In the genomic region with DNA sequence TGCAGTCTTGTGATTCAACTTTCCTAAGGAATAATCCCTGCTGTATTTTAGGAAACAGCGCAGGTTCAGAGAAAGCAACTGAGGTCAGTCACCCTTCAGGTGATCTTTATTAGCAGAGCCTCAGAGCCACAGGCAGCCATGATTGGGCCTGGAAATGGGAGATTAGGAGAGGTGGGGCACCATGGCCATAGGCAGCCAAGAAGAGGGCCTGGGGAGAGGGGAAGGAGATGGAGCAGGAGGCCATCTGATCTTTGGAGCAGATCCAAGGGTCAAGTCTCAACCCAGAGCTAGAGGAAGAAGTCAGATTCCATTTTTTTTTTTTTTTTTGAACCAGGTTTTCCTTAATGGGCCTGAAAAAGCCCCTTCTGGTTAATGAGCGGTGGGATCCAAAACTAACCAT, we compare ENCODE assay signal across 28 mouse cellular contexts. TPM values are rescaled to one million over a fixed set of nuclear protein-coding genes. Genes with fewer than 3 reads are reported as not detected.
DNase-seq lines count a peak whose midpoint lies in the region; ATAC-seq and TF ChIP-seq lines count a peak whose summit lies in the region.
"Had no signal": no experiment of that assay in that cellular context is flagged by ENCODE, and none has a peak within 500 bp of the region (broad histone marks: within the 10 kb centered on the region; RNA-seq: fewer than 3 reads in every experiment).

No protein-coding gene starts in this region.

- TF ChIP-seq CTCF in intestine, postnatal 0 days (IDR thresholded peaks at IDR 0.05; ENCODE audit: low read depth) = no peak

- no peak overlapping the region for H3K9ac ChIP-seq in intestine, embryonic 15.5 days
- H3K9ac ChIP-seq in intestine, postnatal 0 days (ENCODE audit: low read depth, low read length) = no peak overlapping the region
- no peak overlapping the region for H3K9ac ChIP-seq in liver, embryonic 12.5 days
- no peak overlapping the region for H3K9ac ChIP-seq in liver, embryonic 11.5 days (ENCODE audit: low read depth, low read length)
- H3K9ac ChIP-seq: embryonic facial prominence, embryonic 12.5 days; embryonic facial prominence, embryonic 15.5 days; forebrain, embryonic 15.5 days; hindbrain, embryonic 12.5 days; hindbrain, embryonic 15.5 days had no signal

- H3K27me3 ChIP-seq in intestine, embryonic 15.5 days (replicated peaks) = no peaks in the 10 kb centered on the region
- H3K27me3 ChIP-seq in intestine, postnatal 0 days (replicated peaks; ENCODE audit: control insufficient read depth, insufficient read depth, low read length) = no peaks in the 10 kb centered on the region
- no peaks in the 10 kb centered on the region for H3K27me3 ChIP-seq in liver, embryonic 12.5 days (replicated peaks)
- no peaks in the 10 kb centered on the region for H3K27me3 ChIP-seq in liver, embryonic 11.5 days (replicated peaks; ENCODE audit: control insufficient read depth, insufficient read depth, low read length)
- H3K27me3 ChIP-seq: CH12.LX; embryonic facial prominence, embryonic 12.5 days; embryonic facial prominence, embryonic 15.5 days; forebrain, embryonic 15.5 days; hindbrain, embryonic 12.5 days; hindbrain, embryonic 15.5 days; Patski had no signal

- WGBS in intestine, embryonic 15.5 days = 89% methylated on average over 2 of the region's 2 CpGs
- 82% methylated on average over 2 of the region's 2 CpGs for WGBS in intestine, postnatal 0 days
- WGBS in liver, embryonic 12.5 days (ENCODE audit: insufficient replicate concordance) = 77% methylated on average over 2 of the region's 2 CpGs
- WGBS in liver, embryonic 11.5 days = 91% methylated on average over 2 of the region's 2 CpGs

- H3K36me3 ChIP-seq in intestine, embryonic 15.5 days = no peaks in the 10 kb centered on the region
- no peaks in the 10 kb centered on the region for H3K36me3 ChIP-seq in intestine, postnatal 0 days (ENCODE audit: control insufficient read depth, insufficient read depth)
- H3K36me3 ChIP-seq in liver, embryonic 12.5 days = no peaks in the 10 kb centered on the region
- no peaks in the 10 kb centered on the region for H3K36me3 ChIP-seq in liver, embryonic 11.5 days (ENCODE audit: control insufficient read depth, insufficient read depth, low read length)
- H3K36me3 ChIP-seq: embryonic facial prominence, embryonic 12.5 days; embryonic facial prominence, embryonic 15.5 days; forebrain, embryonic 15.5 days; G1E; hindbrain, embryonic 12.5 days; hindbrain, embryonic 15.5 days had no signal

- no peaks in the 10 kb centered on the region for H3K4me1 ChIP-seq in intestine, embryonic 15.5 days (replicated peaks)
- H3K4me1 ChIP-seq in intestine, postnatal 0 days (replicated peaks; ENCODE audit: control insufficient read depth, insufficient read depth, low read length) = no peaks in the 10 kb centered on the region
- 0 out of 2 replicates have a peak, but pooled peaks cover 7% of the 10 kb centered on the region for H3K4me1 ChIP-seq in liver, embryonic 12.5 days
- no peaks in the 10 kb centered on the region for H3K4me1 ChIP-seq in liver, embryonic 11.5 days (replicated peaks; ENCODE audit: control insufficient read depth, insufficient read depth, low read length)
- H3K4me1 ChIP-seq: embryonic facial prominence, embryonic 12.5 days; embryonic facial prominence, embryonic 15.5 days; forebrain, embryonic 15.5 days; hindbrain, embryonic 12.5 days; hindbrain, embryonic 15.5 days had no signal

- peak; percentile 34; the same call in 1 of the 2 replicates for ATAC-seq in intestine, embryonic 15.5 days
- no peak for ATAC-seq in intestine, postnatal 0 days
- peak; percentile 48; the same call in 1 of the 2 replicates for ATAC-seq in liver, embryonic 12.5 days
- no peak for ATAC-seq in liver, embryonic 11.5 days (replicated peaks; ENCODE audit: low FRiP score)
- no peak for ATAC-seq in activated CD4-positive, CD25-positive, alpha-beta regulatory T cell, adult 4 months
- ATAC-seq: forebrain, embryonic 15.5 days; Patski had no signal

- no peak overlapping the region for H3K27ac ChIP-seq in intestine, embryonic 15.5 days
- no peak overlapping the region for H3K27ac ChIP-seq in intestine, postnatal 0 days (ENCODE audit: low read depth, low read length)
- H3K27ac ChIP-seq in liver, embryonic 12.5 days = no peak overlapping the region
- H3K27ac ChIP-seq in liver, embryonic 11.5 days (ENCODE audit: low read depth, low read length) = no peak overlapping the region
- H3K27ac ChIP-seq: embryonic facial prominence, embryonic 12.5 days; embryonic facial prominence, embryonic 15.5 days; forebrain, embryonic 15.5 days; hindbrain, embryonic 12.5 days; hindbrain, embryonic 15.5 days had no signal

- no peak overlapping the region for H3K4me3 ChIP-seq in intestine, embryonic 15.5 days (replicated peaks)
- no peak overlapping the region for H3K4me3 ChIP-seq in intestine, postnatal 0 days (ENCODE audit: low read depth, low read length)
- H3K4me3 ChIP-seq in liver, embryonic 12.5 days = no peak overlapping the region
- H3K4me3 ChIP-seq in liver, embryonic 11.5 days (ENCODE audit: low read depth, low read length) = no peak overlapping the region
- H3K4me3 ChIP-seq: embryonic facial prominence, embryonic 12.5 days; embryonic facial prominence, embryonic 15.5 days; forebrain, embryonic 15.5 days; hindbrain, embryonic 12.5 days; hindbrain, embryonic 15.5 days had no signal

- H3K4me2 ChIP-seq in intestine, embryonic 15.5 days (replicated peaks) = no peak overlapping the region
- no peak overlapping the region for H3K4me2 ChIP-seq in intestine, postnatal 0 days (replicated peaks; ENCODE audit: low read depth)
- H3K4me2 ChIP-seq in liver, embryonic 12.5 days = no peak overlapping the region
- no peak overlapping the region for H3K4me2 ChIP-seq in liver, embryonic 11.5 days
- H3K4me2 ChIP-seq: embryonic facial prominence, embryonic 12.5 days; embryonic facial prominence, embryonic 15.5 days; forebrain, embryonic 15.5 days; heart, embryonic 11.5 days; hindbrain, embryonic 12.5 days; hindbrain, embryonic 15.5 days had no signal

- no peaks in the 10 kb centered on the region for H3K9me3 ChIP-seq in intestine, embryonic 15.5 days
- no peaks in the 10 kb centered on the region for H3K9me3 ChIP-seq in intestine, postnatal 0 days (ENCODE audit: control insufficient read depth)
- no peaks in the 10 kb centered on the region for H3K9me3 ChIP-seq in liver, embryonic 12.5 days (replicated peaks)
- no peaks in the 10 kb centered on the region for H3K9me3 ChIP-seq in liver, embryonic 11.5 days (ENCODE audit: control insufficient read depth, low read length)
- H3K9me3 ChIP-seq: embryonic facial prominence, embryonic 12.5 days; embryonic facial prominence, embryonic 15.5 days; forebrain, embryonic 15.5 days; G1E; hindbrain, embryonic 12.5 days; hindbrain, embryonic 15.5 days had no signal

- DNase-seq in kidney, postnatal 10 days = peak; percentile 7
- DNase-seq in kidney, adult 11 months = no peak
- DNase-seq in liver, embryonic 11.5 days (ENCODE audit: low spot score) = no peak
- DNase-seq: adrenal gland, adult 2 months; adrenal gland, postnatal 14 days; B cell, adult 2 months; cerebellum, adult 11 months; cerebellum, adult 2 months; cerebellum, adult 9-11 months; cerebellum, postnatal 25 days; gastrocnemius, postnatal 25 days had no signal

RNA-seq across cellular contexts. Expression of a gene that starts 15.9 kb away (rescaled TPM):
- polyA plus RNA-seq in intestine, embryonic 15.5 days (2015; fragmentation: Nextera tagmentation; extraction: Ambion mirVana) = not detected in 2 replicates
- polyA plus RNA-seq in intestine, postnatal 0 days (2015; fragmentation: Nextera tagmentation; extraction: Ambion mirVana) = not detected in 2 replicates
- not detected in 2 replicates for polyA plus RNA-seq in liver, embryonic 12.5 days (2016; fragmentation: Nextera tagmentation; extraction: Ambion mirVana)
- not detected in 2 replicates for polyA plus RNA-seq in liver, embryonic 11.5 days (2014; fragmentation: Nextera tagmentation; extraction: Ambion mirVana)
- not detected for polyA plus RNA-seq in activated CD4-positive, CD25-positive, alpha-beta regulatory T cell, adult 4 months (2017; shearing (Covaris generic))
- polyA plus RNA-seq: adrenal gland, adult 2 months; cerebellum, adult 2 months; embryonic facial prominence, embryonic 12.5 days; embryonic facial prominence, embryonic 15.5 days; forebrain, embryonic 11.5 days; forebrain, embryonic 15.5 days; G1E; gonadal fat pad, adult 2 months; heart, embryonic 11.5 days; heart, embryonic 14.5 days; heart, postnatal 0 days; hindbrain, embryonic 12.5 days; hindbrain, embryonic 15.5 days; Patski had no signal

RNA-seq across cellular contexts. Expression of a gene that starts 29.3 kb away (rescaled TPM):
- not detected in 2 replicates for polyA plus RNA-seq in intestine, embryonic 15.5 days (2015; fragmentation: Nextera tagmentation; extraction: Ambion mirVana)
- not detected in 2 replicates for polyA plus RNA-seq in intestine, postnatal 0 days (2015; fragmentation: Nextera tagmentation; extraction: Ambion mirVana)
- not detected in 2 replicates for polyA plus RNA-seq in liver, embryonic 12.5 days (2016; fragmentation: Nextera tagmentation; extraction: Ambion mirVana)
- not detected in 2 replicates for polyA plus RNA-seq in liver, embryonic 11.5 days (2014; fragmentation: Nextera tagmentation; extraction: Ambion mirVana)
- not detected for polyA plus RNA-seq in activated CD4-positive, CD25-positive, alpha-beta regulatory T cell, adult 4 months (2017; shearing (Covaris generic))
- polyA plus RNA-seq: adrenal gland, adult 2 months; cerebellum, adult 2 months; embryonic facial prominence, embryonic 12.5 days; embryonic facial prominence, embryonic 15.5 days; forebrain, embryonic 11.5 days; forebrain, embryonic 15.5 days; G1E; gonadal fat pad, adult 2 months; heart, embryonic 11.5 days; heart, embryonic 14.5 days; heart, postnatal 0 days; hindbrain, embryonic 12.5 days; hindbrain, embryonic 15.5 days; Patski had no signal

Comparison
In these comparisons a context has a peak if more than half of its experiments do, and no peak if none do; other contexts are left out.
1. ATAC-seq: peak in intestine, embryonic 15.5 days (single experiment) and liver, embryonic 12.5 days (single experiment); none in intestine, postnatal 0 days (single experiment), liver, embryonic 11.5 days (single experiment) and activated CD4-positive, CD25-positive, alpha-beta regulatory T cell, adult 4 months (single experiment).